Mouse (Mus musculus) natural killer cell, adult 2 months (primary cell): ENCODE results near the gene Srf.

ENCODE experiments used
- DNase-seq, 2 experiments: peaks; one replicate each; pipeline ENCODE4 v3.0.0; 2022; ENCODE audit warnings: low spot score in 2 of 2

The Srf gene

GRCm38 (mm10) chr17:46556584-46556945 lies 590 bp upstream of the Srf start:
- no peak for DNase-seq

GRCm38 (mm10) chr17:46554977-46555672 lies 850 bp downstream of the Srf start:
- DNase-seq: peak in 1 of 2 experiments; percentile 32

GRCm38 (mm10) chr17:46554646-46554976 lies 1.4 kb downstream of the Srf start:
- DNase-seq: no peak

GRCm38 (mm10) chr17:46553926-46554325 lies 2.0 kb downstream of the Srf start:
- DNase-seq: no peak

- DNase-seq: no peak
These were observed 2.5 kb downstream of the Srf start for GRCm38 (mm10) chr17:46553469-46553868.

GRCm38 (mm10) chr17:46552841-46553423 lies 3.0 kb downstream of the Srf start:
- peak; percentile 21 to 32 for DNase-seq

GRCm38 (mm10) chr17:46552151-46552550 lies 3.8 kb downstream of the Srf start:
- no peak for DNase-seq

GRCm38 (mm10) chr17:46551369-46551768 lies 4.6 kb downstream of the Srf start:
- no peak for DNase-seq

GRCm38 (mm10) chr17:46550904-46551303 lies 5.1 kb downstream of the Srf start:
- DNase-seq: no peak

GRCm38 (mm10) chr17:46549642-46550041 lies 6.3 kb downstream of the Srf start:
- DNase-seq: no peak

- DNase-seq: peak; percentile 44 to 61
These were observed 6.8 kb downstream of the Srf start for GRCm38 (mm10) chr17:46549193-46549592.

- no peak for DNase-seq
These were observed 7.2 kb downstream of the Srf start for GRCm38 (mm10) chr17:46548741-46549140.

- no peak for DNase-seq
These were observed 8.1 kb downstream of the Srf start for GRCm38 (mm10) chr17:46547923-46548322.

GRCm38 (mm10) chr17:46546995-46547394 lies 9.0 kb downstream of the Srf start:
- DNase-seq: no peak

- no peak for DNase-seq
These were observed 9.4 kb downstream of the Srf start for GRCm38 (mm10) chr17:46546591-46546990.

- peak; percentile 63 to 68 for DNase-seq
These were observed 10.0 kb downstream of the Srf start, which contains the start of gene Cul9 for GRCm38 (mm10) chr17:46545813-46546564. Cul9 (minus strand) TSS chr17:46546388.

- DNase-seq: no peak
These were observed 12.3 kb downstream of the Srf start for GRCm38 (mm10) chr17:46543661-46544060.

- DNase-seq: peak; percentile 42 to 63
These were observed 30.2 kb downstream of the Srf start for GRCm38 (mm10) chr17:46525579-46526307.

GRCm38 (mm10) chr17:46525065-46525464 lies 30.9 kb downstream of the Srf start:
- DNase-seq: no peak

GRCm38 (mm10) chr17:46521963-46522668 lies 33.9 kb downstream of the Srf start:
- DNase-seq: no peak

- DNase-seq: no peak
These were observed 34.8 kb downstream of the Srf start for GRCm38 (mm10) chr17:46521174-46521573.
